Mouse (Mus musculus) intestine, embryonic 16.5 days (tissue): Measurements from ENCODE around the gene Sstr3. TPM values are rescaled to one million over a fixed set of nuclear protein-coding genes. Genes with fewer than 3 reads are reported as not detected.
A peak's percentile ranks its signal among the peaks of the same experiment; 100 is the strongest.

Experiments
- ATAC-seq: fragments of 200-750 bp; cut with Nextera tagmentation; 2 replicates; pipeline ENCODE4 v1.8.0; 2017; ENCODE audit warnings: moderate TSS enrichment, moderate library complexity
- H3K27ac ChIP-seq: fragments of 300-500 bp; sonication (generic); 2 replicates; pipeline ENCODE4 v1.5.1; 2014; ENCODE audit warnings: mild to moderate bottlenecking, low read length
- H3K27me3 ChIP-seq: fragments of 300-500 bp; sonication (generic); replicated peaks from 2 replicates; pipeline ENCODE4 v1.6.1; 2014; ENCODE audit warnings: low read length, control low read depth, mixed read lengths; ENCODE audit not compliant: control insufficient read depth, insufficient read depth
- H3K36me3 ChIP-seq: fragments of 300-500 bp; sonication (generic); 2 replicates; pipeline ENCODE4 v1.6.1; 2014; ENCODE audit warnings: low read length, control low read depth; ENCODE audit not compliant: control insufficient read depth, insufficient read depth
- H3K4me1 ChIP-seq: fragments of 300-500 bp; sonication (generic); 2 replicates; pipeline ENCODE4 v1.6.1; 2014; ENCODE audit warnings: low read length, control low read depth, mixed read lengths; ENCODE audit not compliant: control insufficient read depth, insufficient read depth
- H3K4me2 ChIP-seq: fragments of 300-500 bp; sonication (generic); 2 replicates; pipeline ENCODE4 v1.6.1; 2014; ENCODE audit warnings: low read depth, low read length, control low read depth
- H3K4me3 ChIP-seq: fragments of 300-500 bp; sonication (generic); 2 replicates; pipeline ENCODE4 v1.5.1; 2014; ENCODE audit warnings: mild to moderate bottlenecking, low read length
- H3K9ac ChIP-seq: fragments of 300-500 bp; sonication (generic); 2 replicates; pipeline ENCODE4 v1.6.1; 2014; ENCODE audit warnings: low read depth, low read length
- H3K9me3 ChIP-seq: fragments of 300-500 bp; sonication (generic); 2 replicates; pipeline ENCODE4 v1.6.1; 2016; ENCODE audit warnings: low read length, control low read depth; ENCODE audit not compliant: control insufficient read depth
- WGBS: fragments of 180-500 bp; shearing (Covaris S2); extraction: QIAGEN DNeasy Blood & Tissue Kit; methylation state at CpG from one replicate; pipeline ENCODE4 v1.1.7; 2014; 5-methylcytosine and 5-hydroxymethylcytosine counted together
- polyA plus RNA-seq: library from polyadenylated mRNA; unstranded; fragments of >200 nt; fragmentation: Nextera tagmentation; extraction: Ambion mirVana; gene quantifications from 2 replicates; pipeline ENCODE4 v1.2.1, GENCODE M21; 2015

Gene Sstr3
- polyA plus RNA-seq, 1 experiment from 2014 or later = 0.23 TPM

- no peak overlapping the region for H3K4me3 ChIP-seq
- H3K27me3 ChIP-seq = no peaks in the 10 kb centered on the region
- H3K4me2 ChIP-seq = no peak overlapping the region
- 74% methylated on average over 7 of the region's 7 CpGs for WGBS
- peaks cover 2% of the 10 kb centered on the region; the same call in 1 of the 2 replicates for H3K4me1 ChIP-seq
- no peak overlapping the region for H3K9ac ChIP-seq
- H3K36me3 ChIP-seq = no peaks in the 10 kb centered on the region
- no peak for ATAC-seq
- no peak overlapping the region for H3K27ac ChIP-seq
- H3K9me3 ChIP-seq = no peaks in the 10 kb centered on the region
Measured at GRCm38 (mm10) chr15:78511951-78512350, 32.5 kb downstream of the Sstr3 start.

- 85% methylated on average over 6 of the region's 6 CpGs for WGBS
- no peak overlapping the region for H3K27ac ChIP-seq
- no peak overlapping the region for H3K4me3 ChIP-seq
- no peaks in the 10 kb centered on the region for H3K27me3 ChIP-seq
- H3K9me3 ChIP-seq = no peaks in the 10 kb centered on the region
- no peak overlapping the region for H3K9ac ChIP-seq
- ATAC-seq = no peak
- H3K4me1 ChIP-seq = peaks cover 2% of the 10 kb centered on the region; the same call in 1 of the 2 replicates
- H3K4me2 ChIP-seq = no peak overlapping the region
- H3K36me3 ChIP-seq = no peaks in the 10 kb centered on the region
Measured at GRCm38 (mm10) chr15:78510736-78511135, 33.7 kb downstream of the Sstr3 start.

- H3K4me2 ChIP-seq = no peak overlapping the region
- H3K4me1 ChIP-seq = peaks cover 2% of the 10 kb centered on the region; the same call in 1 of the 2 replicates
- H3K27me3 ChIP-seq = no peaks in the 10 kb centered on the region
- H3K9ac ChIP-seq = 0 out of 2 replicates have a peak overlapping the region, but pooled peaks have one; percentile 21
- WGBS = 66% methylated on average over 8 of the region's 8 CpGs
- no peak overlapping the region for H3K4me3 ChIP-seq
- H3K9me3 ChIP-seq = no peaks in the 10 kb centered on the region
- no peak overlapping the region for H3K27ac ChIP-seq
- no peak for ATAC-seq
- no peaks in the 10 kb centered on the region for H3K36me3 ChIP-seq
Measured at GRCm38 (mm10) chr15:78510121-78510576, 34.3 kb downstream of the Sstr3 start.

- H3K9me3 ChIP-seq = no peaks in the 10 kb centered on the region; the same call in 1 of the 2 replicates
- no peaks in the 10 kb centered on the region for H3K36me3 ChIP-seq
- H3K27ac ChIP-seq = no peak overlapping the region
- WGBS = 47% methylated on average over 12 of the region's 12 CpGs
- no peak overlapping the region for H3K4me2 ChIP-seq
- H3K27me3 ChIP-seq = no peaks in the 10 kb centered on the region
- 0 out of 2 replicates have a peak overlapping the region, but pooled peaks have one; percentile 21 for H3K9ac ChIP-seq
- no peak for ATAC-seq
- H3K4me1 ChIP-seq = no peaks in the 10 kb centered on the region
- H3K4me3 ChIP-seq = no peak overlapping the region
Measured at GRCm38 (mm10) chr15:78509297-78509899, 35.1 kb downstream of the Sstr3 start.

GRCm38 (mm10) chr15:78508443-78508842, 36.0 kb downstream of the Sstr3 start:
- 67% methylated on average over 7 of the region's 7 CpGs for WGBS
- Histone ChIP-seq H3K4me1 (no peaks in the 10 kb centered on the region), H3K27me3 (no peaks in the 10 kb centered on the region), H3K9ac (no peak overlapping the region), H3K4me2 (no peak overlapping the region), H3K9me3 (no peaks in the 10 kb centered on the region; the same call in 1 of the 2 replicates), H3K27ac (no peak overlapping the region), H3K4me3 (no peak overlapping the region), H3K36me3 (no peaks in the 10 kb centered on the region)
- ATAC-seq = no peak

- Histone ChIP-seq H3K9me3 (no peaks in the 10 kb centered on the region; the same call in 1 of the 2 replicates), H3K4me2 (no peak overlapping the region), H3K4me1 (no peaks in the 10 kb centered on the region), H3K9ac (no peak overlapping the region), H3K4me3 (no peak overlapping the region), H3K27me3 (no peaks in the 10 kb centered on the region), H3K36me3 (no peaks in the 10 kb centered on the region), H3K27ac (no peak overlapping the region)
- 78% methylated on average over 3 of the region's 3 CpGs for WGBS
- no peak for ATAC-seq
Measured at GRCm38 (mm10) chr15:78505541-78505940, 38.9 kb downstream of the Sstr3 start.

GRCm38 (mm10) chr15:78504816-78505215, 39.7 kb downstream of the Sstr3 start:
- no peak overlapping the region for H3K9ac ChIP-seq
- H3K4me3 ChIP-seq = no peak overlapping the region
- no peaks in the 10 kb centered on the region for H3K4me1 ChIP-seq
- H3K36me3 ChIP-seq = no peaks in the 10 kb centered on the region
- no peak overlapping the region for H3K4me2 ChIP-seq
- H3K27ac ChIP-seq = no peak overlapping the region
- H3K9me3 ChIP-seq = no peaks in the 10 kb centered on the region; the same call in 1 of the 2 replicates
- 90% methylated on average over 5 of the region's 5 CpGs for WGBS
- no peak for ATAC-seq
- no peaks in the 10 kb centered on the region for H3K27me3 ChIP-seq

GRCm38 (mm10) chr15:78504013-78504412, 40.5 kb downstream of the Sstr3 start:
- no peak for ATAC-seq
- Histone ChIP-seq H3K27ac (no peak overlapping the region), H3K4me1 (no peaks in the 10 kb centered on the region), H3K9ac (no peak overlapping the region), H3K4me2 (no peak overlapping the region), H3K36me3 (no peaks in the 10 kb centered on the region), H3K9me3 (no peaks in the 10 kb centered on the region; the same call in 1 of the 2 replicates), H3K4me3 (no peak overlapping the region), H3K27me3 (no peaks in the 10 kb centered on the region)
- WGBS = 81% methylated on average over 1 of the region's 1 CpGs

GRCm38 (mm10) chr15:78502437-78503132, 41.9 kb downstream of the Sstr3 start:
- WGBS = 67% methylated on average over 18 of the region's 18 CpGs
- H3K4me3 ChIP-seq = no peak overlapping the region
- H3K27ac ChIP-seq = no peak overlapping the region
- no peaks in the 10 kb centered on the region; the same call in 1 of the 2 replicates for H3K9me3 ChIP-seq
- no peak overlapping the region for H3K4me2 ChIP-seq
- no peaks in the 10 kb centered on the region for H3K36me3 ChIP-seq
- no peaks in the 10 kb centered on the region for H3K4me1 ChIP-seq
- H3K9ac ChIP-seq = no peak overlapping the region
- no peaks in the 10 kb centered on the region for H3K27me3 ChIP-seq
- ATAC-seq = no peak
